Mouse (Mus musculus): ENCODE measurements at regions not wholly inside any gene's neighbourhood (a gene's known extent, or its start where the extent isn't known, plus 50 kb on each side); places are given as distances from the start of the nearest gene placed in this dataset.

- TF ChIP-seq GATA1 (IDR thresholded peaks at IDR 0.05; ENCODE audit: low read length) (no peak), TAL1 (IDR thresholded peaks at IDR 0.05; ENCODE audit: low read length) (no peak)
Measured at GRCm38 (mm10) chr13:44416986-44417385, 312.3 kb upstream of the Jarid2 start.

Measured in erythroblast, embryonic 14.5 days (primary cell).